Mouse (Mus musculus): Measurements from ENCODE around the gene Cmya5. TPM values are rescaled to one million over a fixed set of nuclear protein-coding genes. Genes with fewer than 3 reads are reported as not detected.
"Not testable (repeated sequence)": the region's sequence is repeated elsewhere in the genome, so short reads cannot be mapped to it uniquely, and the experiment has no call there.

Cmya5 gene
- polyA plus RNA-seq, 1 experiment from 2014 or later = 0.81 TPM

- Histone ChIP-seq H3K4me2 (ENCODE audit: low read depth, low read length) (no peak overlapping the region), H3K27ac (ENCODE audit: low read length) (no peak overlapping the region), H3K9ac (ENCODE audit: low read length) (no peak overlapping the region), H3K36me3 (ENCODE audit: control insufficient read depth, insufficient read depth, low read length) (no peaks in the 10 kb centered on the region), H3K4me1 (ENCODE audit: control insufficient read depth, insufficient read depth, low read length) (no peaks in the 10 kb centered on the region), H3K9me3 (replicated peaks; ENCODE audit: control insufficient read depth, low read length) (no peaks in the 10 kb centered on the region), H3K27me3 (ENCODE audit: control insufficient read depth, insufficient read depth, low read length) (no peaks in the 10 kb centered on the region), H3K4me3 (replicated peaks; ENCODE audit: low read length) (no peak overlapping the region)
- WGBS = 87% methylated on average over 15 of the region's 15 CpGs
- no peak for ATAC-seq (ENCODE audit: insufficient read depth, low FRiP score)
Observed at GRCm38 (mm10) chr13:93095097-93095791, 49.3 kb downstream of the Cmya5 start.

- Histone ChIP-seq H3K27ac (ENCODE audit: low read length) (no peak overlapping the region), H3K4me1 (ENCODE audit: control insufficient read depth, insufficient read depth, low read length) (no peaks in the 10 kb centered on the region), H3K9me3 (replicated peaks; ENCODE audit: control insufficient read depth, low read length) (no peaks in the 10 kb centered on the region), H3K4me3 (replicated peaks; ENCODE audit: low read length) (no peak overlapping the region), H3K4me2 (ENCODE audit: low read depth, low read length) (no peak overlapping the region), H3K36me3 (ENCODE audit: control insufficient read depth, insufficient read depth, low read length) (no peaks in the 10 kb centered on the region), H3K9ac (ENCODE audit: low read length) (no peak overlapping the region), H3K27me3 (ENCODE audit: control insufficient read depth, insufficient read depth, low read length) (no peaks in the 10 kb centered on the region)
- WGBS = 74% methylated on average over 10 of the region's 10 CpGs
- no peak for ATAC-seq (ENCODE audit: insufficient read depth, low FRiP score)
Observed at GRCm38 (mm10) chr13:93094204-93094935, 50.2 kb downstream of the Cmya5 start.

DNA sequence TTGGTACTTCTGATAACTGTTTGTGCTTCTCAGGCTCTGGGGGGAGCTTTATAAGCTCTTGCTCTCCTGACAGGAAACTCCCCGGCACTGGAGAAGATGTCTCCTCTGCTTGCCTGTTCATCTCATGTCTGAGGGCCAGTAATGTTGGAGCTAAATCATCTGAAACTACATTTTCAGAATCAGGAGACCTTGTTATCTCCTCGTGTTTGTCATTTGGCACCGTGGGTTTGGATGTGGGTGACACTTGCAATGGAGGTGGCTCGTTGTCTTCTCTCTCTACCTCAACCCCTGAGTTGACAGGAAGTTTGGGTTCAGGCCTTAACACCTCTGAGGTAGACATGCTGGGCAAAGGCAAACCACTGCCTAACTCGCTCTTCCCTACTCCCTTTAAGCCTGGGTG lies 50.8 kb downstream of the Cmya5 start:
- ATAC-seq (ENCODE audit: insufficient read depth, low FRiP score) = no peak
- H3K9me3 ChIP-seq (replicated peaks; ENCODE audit: control insufficient read depth, low read length) = no peaks in the 10 kb centered on the region
- no peaks in the 10 kb centered on the region for H3K4me1 ChIP-seq (ENCODE audit: control insufficient read depth, insufficient read depth, low read length)
- H3K4me2 ChIP-seq (ENCODE audit: low read depth, low read length) = no peak overlapping the region
- WGBS = 84% methylated on average over 5 of the region's 5 CpGs
- no peak overlapping the region for H3K9ac ChIP-seq (ENCODE audit: low read length)
- no peak overlapping the region for H3K4me3 ChIP-seq (replicated peaks; ENCODE audit: low read length)
- no peaks in the 10 kb centered on the region for H3K36me3 ChIP-seq (ENCODE audit: control insufficient read depth, insufficient read depth, low read length)
- no peaks in the 10 kb centered on the region for H3K27me3 ChIP-seq (ENCODE audit: control insufficient read depth, insufficient read depth, low read length)
- no peak overlapping the region for H3K27ac ChIP-seq (ENCODE audit: low read length)

GRCm38 (mm10) chr13:93092916-93093429 lies 51.6 kb downstream of the Cmya5 start:
- no peak for ATAC-seq (ENCODE audit: insufficient read depth, low FRiP score)

GRCm38 (mm10) chr13:93091866-93092455 lies 52.6 kb downstream of the Cmya5 start:
- 91% methylated on average over 10 of the region's 10 CpGs for WGBS
- no peaks in the 10 kb centered on the region for H3K27me3 ChIP-seq (ENCODE audit: control insufficient read depth, insufficient read depth, low read length)
- H3K9ac ChIP-seq (ENCODE audit: low read length) = no peak overlapping the region
- H3K9me3 ChIP-seq (replicated peaks; ENCODE audit: control insufficient read depth, low read length) = no peaks in the 10 kb centered on the region
- H3K27ac ChIP-seq (ENCODE audit: low read length) = no peak overlapping the region
- H3K4me3 ChIP-seq (replicated peaks; ENCODE audit: low read length) = no peak overlapping the region
- no peaks in the 10 kb centered on the region for H3K36me3 ChIP-seq (ENCODE audit: control insufficient read depth, insufficient read depth, low read length)
- H3K4me2 ChIP-seq (ENCODE audit: low read depth, low read length) = no peak overlapping the region
- ATAC-seq (ENCODE audit: insufficient read depth, low FRiP score) = no peak
- H3K4me1 ChIP-seq (ENCODE audit: control insufficient read depth, insufficient read depth, low read length) = no peaks in the 10 kb centered on the region

More at GRCm38 (mm10) chr13:93092916-93093429, 51.6 kb downstream of the Cmya5 start:
- Histone ChIP-seq H3K36me3 (ENCODE audit: control insufficient read depth, insufficient read depth, low read length) (no peaks in the 10 kb centered on the region), H3K4me1 (ENCODE audit: control insufficient read depth, insufficient read depth, low read length) (no peaks in the 10 kb centered on the region), H3K9me3 (replicated peaks; ENCODE audit: control insufficient read depth, low read length) (no peaks in the 10 kb centered on the region), H3K27ac (ENCODE audit: low read length) (no peak overlapping the region), H3K4me3 (replicated peaks; ENCODE audit: low read length) (no peak overlapping the region), H3K4me2 (ENCODE audit: low read depth, low read length) (no peak overlapping the region), H3K27me3 (ENCODE audit: control insufficient read depth, insufficient read depth, low read length) (no peaks in the 10 kb centered on the region), H3K9ac (ENCODE audit: low read length) (no peak overlapping the region)
- 63% methylated on average over 2 of the region's 2 CpGs for WGBS

GRCm38 (mm10) chr13:93091176-93091575 lies 53.3 kb downstream of the Cmya5 start:
- H3K4me3 ChIP-seq (replicated peaks; ENCODE audit: low read length) = no peak overlapping the region
- no peak overlapping the region for H3K4me2 ChIP-seq (ENCODE audit: low read depth, low read length)
- no peaks in the 10 kb centered on the region for H3K27me3 ChIP-seq (ENCODE audit: control insufficient read depth, insufficient read depth, low read length)
- H3K4me1 ChIP-seq (ENCODE audit: control insufficient read depth, insufficient read depth, low read length) = no peaks in the 10 kb centered on the region
- WGBS = 86% methylated on average over 9 of the region's 9 CpGs
- H3K27ac ChIP-seq (ENCODE audit: low read length) = no peak overlapping the region
- no peaks in the 10 kb centered on the region for H3K9me3 ChIP-seq (replicated peaks; ENCODE audit: control insufficient read depth, low read length)
- ATAC-seq (ENCODE audit: insufficient read depth, low FRiP score) = no peak
- H3K36me3 ChIP-seq (ENCODE audit: control insufficient read depth, insufficient read depth, low read length) = no peaks in the 10 kb centered on the region
- H3K9ac ChIP-seq (ENCODE audit: low read length) = no peak overlapping the region

DNA sequence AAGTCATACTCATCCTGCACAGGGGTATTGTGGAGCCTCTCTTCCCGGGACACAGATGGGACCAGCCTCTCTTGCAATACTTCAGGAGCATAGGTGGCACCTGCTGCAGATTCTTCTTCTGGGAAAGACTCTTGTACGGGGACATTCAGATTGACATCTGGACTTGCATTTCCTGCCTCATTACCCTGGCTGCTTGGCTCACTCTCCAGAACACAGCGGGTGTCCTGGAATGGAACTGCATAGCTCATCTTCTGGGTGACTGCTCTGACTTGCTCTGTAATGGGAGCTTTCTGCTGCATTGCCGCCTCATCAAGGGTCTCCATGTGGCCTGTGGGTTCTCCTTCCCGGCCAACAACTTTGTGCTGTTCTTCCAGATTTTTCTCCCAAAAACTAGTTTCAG lies 55.0 kb downstream of the Cmya5 start:
- H3K27ac ChIP-seq (ENCODE audit: low read length) = no peak overlapping the region
- H3K36me3 ChIP-seq (ENCODE audit: control insufficient read depth, insufficient read depth, low read length) = no peaks in the 10 kb centered on the region
- no peaks in the 10 kb centered on the region for H3K9me3 ChIP-seq (replicated peaks; ENCODE audit: control insufficient read depth, low read length)
- H3K27me3 ChIP-seq (ENCODE audit: control insufficient read depth, insufficient read depth, low read length) = no peaks in the 10 kb centered on the region
- WGBS = 78% methylated on average over 5 of the region's 5 CpGs
- no peak overlapping the region for H3K4me2 ChIP-seq (ENCODE audit: low read depth, low read length)
- H3K4me1 ChIP-seq (ENCODE audit: control insufficient read depth, insufficient read depth, low read length) = no peaks in the 10 kb centered on the region
- ATAC-seq (ENCODE audit: insufficient read depth, low FRiP score) = no peak
- no peak overlapping the region for H3K4me3 ChIP-seq (replicated peaks; ENCODE audit: low read length)
- H3K9ac ChIP-seq (ENCODE audit: low read length) = no peak overlapping the region

GRCm38 (mm10) chr13:93085711-93086110 lies 58.8 kb downstream of the Cmya5 start:
- Histone ChIP-seq H3K36me3 (ENCODE audit: control insufficient read depth, insufficient read depth, low read length) (no peaks in the 10 kb centered on the region), H3K9ac (ENCODE audit: low read length) (no peak overlapping the region), H3K27me3 (ENCODE audit: control insufficient read depth, insufficient read depth, low read length) (no peaks in the 10 kb centered on the region), H3K4me2 (ENCODE audit: low read depth, low read length) (no peak overlapping the region), H3K27ac (ENCODE audit: low read length) (no peak overlapping the region), H3K9me3 (replicated peaks; ENCODE audit: control insufficient read depth, low read length) (no peaks in the 10 kb centered on the region), H3K4me3 (replicated peaks; ENCODE audit: low read length) (no peak overlapping the region), H3K4me1 (ENCODE audit: control insufficient read depth, insufficient read depth, low read length) (no peaks in the 10 kb centered on the region)
- WGBS = 83% methylated on average over 4 of the region's 4 CpGs
- ATAC-seq (ENCODE audit: insufficient read depth, low FRiP score) = no peak

- WGBS = 66% methylated on average over 1 of the region's 1 CpGs
- not testable (repeated sequence) for H3K27me3 ChIP-seq (ENCODE audit: control insufficient read depth, insufficient read depth, low read length)
Observed at GRCm38 (mm10) chr13:93082324-93082723, 62.2 kb downstream of the Cmya5 start.

More at GRCm38 (mm10) chr13:93082324-93082723, 62.2 kb downstream of the Cmya5 start:
- ATAC-seq (ENCODE audit: insufficient read depth, low FRiP score); H3K4me1 ChIP-seq (ENCODE audit: control insufficient read depth, insufficient read depth, low read length); H3K36me3 ChIP-seq (ENCODE audit: control insufficient read depth, insufficient read depth, low read length); H3K9me3 ChIP-seq (replicated peaks; ENCODE audit: control insufficient read depth, low read length); H3K4me2 ChIP-seq (ENCODE audit: low read depth, low read length); H3K9ac ChIP-seq (ENCODE audit: low read length); H3K27ac ChIP-seq (ENCODE audit: low read length); H3K4me3 ChIP-seq (replicated peaks; ENCODE audit: low read length): not testable (repeated sequence)
